Mouse (Mus musculus) right cerebral cortex, postnatal 36 days (tissue): ENCODE data around the gene Fut8.
"Not testable (repeated sequence)": the region's sequence is repeated elsewhere in the genome, so short reads cannot be mapped to it uniquely, and the experiment has no call there.

Source experiments
- DNase-seq, 2 experiments: peaks; one replicate each; pipeline ENCODE4 v3.0.0; 2022; ENCODE audit warnings: low spot score in 2 of 2, mixed read lengths in 1 of 2

Fut8 gene

GRCm38 (mm10) chr12:77500439-77501055 is 262.6 kb downstream of the Fut8 start:
- no peak for DNase-seq

- DNase-seq = no peak
Measured at GRCm38 (mm10) chr12:77501466-77502240, 263.7 kb downstream of the Fut8 start.

- no peak for DNase-seq
Measured at GRCm38 (mm10) chr12:77502243-77502642, 264.3 kb downstream of the Fut8 start.

GRCm38 (mm10) chr12:77505431-77505830 is 267.5 kb downstream of the Fut8 start:
- no peak for DNase-seq

GRCm38 (mm10) chr12:77507770-77508169 is 269.8 kb downstream of the Fut8 start:
- DNase-seq = no peak

GRCm38 (mm10) chr12:77510758-77511157 is 272.8 kb downstream of the Fut8 start:
- DNase-seq = no peak

- DNase-seq = no peak
Measured at GRCm38 (mm10) chr12:77511206-77511605, 273.3 kb downstream of the Fut8 start.

- no peak for DNase-seq
Measured at GRCm38 (mm10) chr12:77511631-77512030, 273.7 kb downstream of the Fut8 start.

GRCm38 (mm10) chr12:77516805-77517204 is 278.9 kb downstream of the Fut8 start:
- no peak for DNase-seq

- DNase-seq = no peak
Measured at GRCm38 (mm10) chr12:77517691-77518090, 279.8 kb downstream of the Fut8 start.

- no peak for DNase-seq
Measured at GRCm38 (mm10) chr12:77519534-77520102, 281.7 kb downstream of the Fut8 start.

GRCm38 (mm10) chr12:77524014-77524413 is 286.1 kb downstream of the Fut8 start:
- DNase-seq = not testable (repeated sequence)
